Mouse (Mus musculus): ENCODE measurements around the gene Slc9a3.

Gene Slc9a3

DNA sequence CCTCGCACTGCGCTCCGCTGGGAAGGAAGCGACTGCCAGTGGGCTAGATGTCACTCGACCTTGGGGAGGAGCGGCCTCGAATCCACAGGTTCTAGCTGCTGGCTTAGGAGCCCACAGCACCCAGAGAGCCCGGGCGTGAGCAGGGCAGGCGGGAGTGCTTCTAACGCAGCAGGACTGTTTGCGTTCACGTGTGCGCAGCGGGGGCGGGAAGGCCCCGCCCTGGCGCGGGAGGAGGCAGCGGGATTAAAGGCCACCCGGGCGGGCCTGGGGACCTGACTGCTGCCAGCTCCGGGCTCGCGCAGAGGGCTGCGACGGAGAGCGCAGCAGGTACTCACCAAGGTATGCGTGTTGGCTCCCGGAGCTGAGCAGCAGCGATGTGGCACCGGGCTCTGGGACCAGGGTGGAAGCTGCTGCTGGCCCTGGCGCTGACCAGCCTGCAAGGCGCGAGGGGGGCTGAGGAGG, at the start of gene Slc9a3:
TSS of gene Slc9a3 (plus strand) at position 317 of the 462 bp plus-strand sequence.
- DNase-seq, result no peak

GRCm38 (mm10) chr13:74071714-74072113, 49.5 kb upstream of the Slc9a3 start:
- DNase-seq, result no peak

- no peak for DNase-seq
These were observed 47.9 kb upstream of the Slc9a3 start for GRCm38 (mm10) chr13:74073369-74073768.

GRCm38 (mm10) chr13:74090265-74090664, 31.0 kb upstream of the Slc9a3 start:
- no peak for DNase-seq

DNA sequence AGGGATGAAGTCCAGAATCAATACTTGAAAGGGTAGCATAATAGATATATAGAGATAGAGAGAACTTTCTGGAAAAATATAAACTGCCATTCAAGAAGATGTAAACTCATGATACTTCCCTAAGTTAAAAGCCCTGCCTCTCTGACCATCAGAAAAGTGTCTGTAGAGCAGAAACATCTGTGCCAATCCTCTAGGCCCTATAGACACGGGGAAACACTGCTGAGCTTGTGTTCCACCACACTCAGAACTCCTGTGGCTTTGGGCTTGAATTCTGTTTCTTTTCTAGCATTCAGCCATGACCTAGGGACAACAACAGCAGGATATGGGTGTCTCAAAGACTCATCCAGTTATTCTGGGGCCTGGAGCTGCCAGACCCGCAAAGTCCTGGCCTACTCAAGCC, 25.3 kb upstream of the Slc9a3 start:
- no peak for DNase-seq

DNA sequence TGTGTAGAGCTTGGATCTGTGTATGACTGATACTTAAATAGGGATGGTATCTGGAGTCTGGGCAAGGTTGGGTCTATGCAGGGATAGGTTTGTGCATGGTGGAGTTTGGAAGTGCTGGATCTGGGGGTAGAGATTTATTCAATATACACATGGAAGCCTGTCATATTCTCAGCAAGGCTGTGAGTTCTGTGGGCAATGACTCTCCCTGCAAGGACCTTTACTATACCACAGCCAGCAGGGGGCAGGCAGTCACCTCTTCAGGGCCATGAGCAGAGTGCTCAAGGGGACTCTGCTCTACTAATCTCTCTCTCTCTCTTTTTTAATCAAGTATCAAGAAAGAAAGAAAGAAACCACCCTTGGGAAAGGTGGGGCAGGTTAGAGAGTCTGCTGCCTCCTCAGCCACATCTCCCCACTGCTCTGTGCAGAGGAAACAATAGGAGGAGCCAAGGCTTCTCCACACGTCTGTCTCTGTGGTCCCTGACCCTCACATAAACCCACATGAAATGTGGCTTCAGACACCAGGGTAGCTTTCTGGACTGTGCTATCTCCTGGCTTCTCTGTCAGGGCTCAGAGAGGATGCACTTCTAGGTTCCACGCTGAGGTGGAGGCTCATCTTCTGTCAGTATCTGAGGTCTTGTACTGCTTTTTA, 24.4 kb upstream of the Slc9a3 start:
- DNase-seq, result peak; percentile 52

- DNase-seq, result no peak
These were observed 22.3 kb upstream of the Slc9a3 start for GRCm38 (mm10) chr13:74098913-74099312.

- DNase-seq, result no peak
These were observed 19.0 kb upstream of the Slc9a3 start for GRCm38 (mm10) chr13:74102108-74102830.

DNA sequence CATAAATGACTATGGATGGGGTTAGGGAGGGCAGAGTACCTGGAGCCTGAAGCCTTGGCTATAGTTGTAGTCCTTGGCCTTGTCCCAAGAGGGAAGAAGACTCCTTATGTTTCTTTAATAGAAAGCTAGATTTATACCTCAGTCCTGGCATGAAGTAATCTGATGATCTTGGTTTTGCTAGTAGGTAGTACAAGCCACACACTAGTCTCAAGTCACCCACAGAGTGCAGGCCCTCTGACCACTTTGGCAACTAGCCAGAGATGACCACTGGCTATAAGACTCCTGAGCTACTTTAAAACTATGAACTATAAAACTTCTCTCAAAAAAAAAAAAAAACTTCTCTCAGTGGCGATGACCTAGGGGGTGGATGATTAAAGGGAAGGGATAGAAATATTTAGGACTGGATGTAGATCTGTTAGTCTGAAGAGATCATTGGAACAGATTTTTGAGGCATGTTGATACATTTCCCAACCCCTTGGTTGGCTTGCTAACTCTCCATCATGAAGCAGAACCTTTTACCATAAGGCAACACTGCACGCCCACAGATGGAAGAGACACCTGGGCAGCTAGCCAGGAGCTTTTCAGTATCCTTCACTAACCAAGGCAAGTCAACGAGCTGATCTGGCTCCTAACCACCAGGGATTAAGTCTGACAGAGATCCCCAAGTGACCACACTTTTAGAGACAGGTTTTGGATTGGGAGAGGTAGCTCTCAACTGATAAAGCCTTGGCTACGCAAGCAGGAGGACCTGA, 18.2 kb upstream of the Slc9a3 start:
- no peak for DNase-seq

- no peak for DNase-seq
These were observed 16.8 kb upstream of the Slc9a3 start for GRCm38 (mm10) chr13:74104417-74104816.

- no peak for DNase-seq
These were observed 13.8 kb upstream of the Slc9a3 start for GRCm38 (mm10) chr13:74107410-74107809.

GRCm38 (mm10) chr13:74112593-74112992, 8.7 kb upstream of the Slc9a3 start:
- DNase-seq, result no peak

GRCm38 (mm10) chr13:74113626-74114191, 7.5 kb upstream of the Slc9a3 start:
- DNase-seq, result no peak

DNA sequence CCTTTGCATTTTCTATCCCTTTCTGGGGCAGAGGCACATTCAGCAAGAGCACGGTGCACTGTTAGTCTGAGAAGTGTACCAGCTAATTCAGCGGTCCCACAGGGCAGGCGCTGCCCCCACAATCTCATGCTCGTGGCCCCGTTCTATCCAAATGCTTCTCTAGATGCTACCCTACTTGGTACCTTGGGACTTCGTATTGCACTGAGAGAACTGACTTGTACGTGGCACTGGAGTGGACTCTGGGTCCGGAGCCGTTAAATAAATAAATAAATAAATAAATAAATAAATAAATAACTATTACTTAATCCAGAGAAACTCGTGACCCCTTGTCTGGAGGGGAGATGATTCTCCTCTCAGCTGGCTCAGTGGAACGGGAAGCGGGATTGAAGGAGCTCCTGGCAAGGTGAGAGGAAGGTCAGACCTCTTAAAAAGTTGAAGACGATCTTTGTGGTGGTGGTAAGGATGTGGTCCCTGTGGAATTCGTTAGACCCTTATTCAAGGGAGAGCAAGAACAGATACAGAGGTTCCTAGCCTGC, 606 bp downstream of the Slc9a3 start:
- DNase-seq, result no peak

- DNase-seq, result no peak
These were observed 1.4 kb downstream of the Slc9a3 start for GRCm38 (mm10) chr13:74122632-74123031.

GRCm38 (mm10) chr13:74127571-74127970, 6.3 kb downstream of the Slc9a3 start:
- no peak for DNase-seq

- DNase-seq, result no peak
These were observed 8.7 kb downstream of the Slc9a3 start for GRCm38 (mm10) chr13:74129909-74130308.

DNA sequence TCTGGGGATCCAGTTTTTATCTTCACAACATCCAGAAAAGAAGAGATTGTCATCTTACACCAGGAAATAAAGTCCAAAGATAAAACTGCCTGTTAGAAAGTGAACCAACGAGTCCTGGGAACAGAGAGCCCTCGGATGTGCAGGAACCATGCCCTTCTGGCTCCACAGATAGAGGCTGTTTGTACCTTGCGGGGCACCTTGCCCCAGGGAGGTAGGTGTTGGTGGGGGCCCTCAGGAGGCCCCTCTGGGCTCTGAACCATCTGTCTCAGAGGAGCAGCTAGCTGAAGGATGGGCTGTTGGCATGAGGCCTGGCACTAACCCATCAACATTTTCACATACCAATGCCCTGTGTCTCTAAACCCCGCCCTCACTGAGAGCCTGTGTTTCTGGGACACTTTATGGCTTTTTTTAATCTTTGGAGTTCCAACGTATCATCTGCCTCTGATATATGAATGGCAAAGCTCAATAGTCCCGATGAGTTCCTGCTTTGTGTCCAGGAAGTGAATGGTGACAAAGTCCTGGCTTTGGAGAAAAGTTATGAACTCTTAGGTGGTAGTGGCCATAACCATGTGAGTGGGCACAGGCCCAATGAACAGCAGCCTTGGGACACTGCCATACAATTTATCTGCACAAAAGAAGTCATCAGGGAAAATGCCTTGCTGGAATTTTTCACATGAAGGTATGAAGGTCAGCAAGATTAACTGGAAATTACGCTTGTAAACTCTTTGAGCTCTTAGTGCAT, 17.8 kb downstream of the Slc9a3 start:
- no peak for DNase-seq

- DNase-seq, result no peak
These were observed 19.5 kb downstream of the Slc9a3 start for GRCm38 (mm10) chr13:74140793-74141192.

- DNase-seq, result no peak
These were observed 22.0 kb downstream of the Slc9a3 start for GRCm38 (mm10) chr13:74143282-74143681.

DNA sequence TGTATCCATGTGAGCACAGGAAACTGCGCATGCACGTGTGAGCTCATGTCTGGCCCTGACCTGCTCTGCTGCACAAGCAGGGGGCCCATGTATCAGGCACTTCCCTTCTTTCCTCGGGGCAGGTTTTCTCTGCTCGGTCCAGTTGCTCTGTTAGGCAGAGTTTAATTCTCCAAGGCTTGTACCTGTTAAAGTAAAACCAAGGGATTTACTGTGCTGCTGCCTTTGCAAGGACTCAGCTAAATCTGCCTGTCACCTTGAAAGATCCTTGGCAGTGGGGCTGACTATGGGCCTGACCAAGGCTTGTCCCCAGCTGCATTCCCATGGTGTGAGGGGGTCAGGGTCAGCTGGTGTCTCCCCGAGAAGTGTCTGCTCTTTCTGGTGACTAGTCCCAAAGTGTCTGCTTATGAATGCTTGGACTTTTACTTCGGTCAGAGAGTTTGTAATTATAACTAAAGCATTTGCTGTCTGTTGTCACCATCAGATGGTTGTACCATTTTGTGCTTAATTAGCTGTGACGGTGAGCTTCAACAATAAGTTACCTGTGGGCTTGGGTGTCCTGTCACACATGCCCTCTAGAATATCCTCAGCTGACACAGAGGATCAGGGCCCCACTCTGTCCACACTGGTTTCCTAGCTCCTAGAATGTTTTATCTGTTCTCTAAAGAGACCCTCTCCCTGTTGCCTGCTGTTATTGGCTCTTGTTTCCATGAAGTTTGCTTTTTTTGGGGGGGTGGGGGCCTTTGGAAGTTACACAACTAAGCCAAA, 23.0 kb downstream of the Slc9a3 start:
- DNase-seq, result no peak

All from thymus, postnatal 14 days (tissue).